Mouse (Mus musculus) fat pad, adult 2 months (tissue): ENCODE measurements at regions not wholly inside any gene's neighbourhood (a gene's known extent, or its start where the extent isn't known, plus 50 kb on each side); places are given as distances from the start of the nearest gene placed in this dataset.

Experiments used
- DNase-seq: peaks from one replicate; pipeline ENCODE4 v3.0.0-alpha.2; 2011; ENCODE audit warnings: low read depth, low spot score; ENCODE audit errors: extremely low read depth

DNA sequence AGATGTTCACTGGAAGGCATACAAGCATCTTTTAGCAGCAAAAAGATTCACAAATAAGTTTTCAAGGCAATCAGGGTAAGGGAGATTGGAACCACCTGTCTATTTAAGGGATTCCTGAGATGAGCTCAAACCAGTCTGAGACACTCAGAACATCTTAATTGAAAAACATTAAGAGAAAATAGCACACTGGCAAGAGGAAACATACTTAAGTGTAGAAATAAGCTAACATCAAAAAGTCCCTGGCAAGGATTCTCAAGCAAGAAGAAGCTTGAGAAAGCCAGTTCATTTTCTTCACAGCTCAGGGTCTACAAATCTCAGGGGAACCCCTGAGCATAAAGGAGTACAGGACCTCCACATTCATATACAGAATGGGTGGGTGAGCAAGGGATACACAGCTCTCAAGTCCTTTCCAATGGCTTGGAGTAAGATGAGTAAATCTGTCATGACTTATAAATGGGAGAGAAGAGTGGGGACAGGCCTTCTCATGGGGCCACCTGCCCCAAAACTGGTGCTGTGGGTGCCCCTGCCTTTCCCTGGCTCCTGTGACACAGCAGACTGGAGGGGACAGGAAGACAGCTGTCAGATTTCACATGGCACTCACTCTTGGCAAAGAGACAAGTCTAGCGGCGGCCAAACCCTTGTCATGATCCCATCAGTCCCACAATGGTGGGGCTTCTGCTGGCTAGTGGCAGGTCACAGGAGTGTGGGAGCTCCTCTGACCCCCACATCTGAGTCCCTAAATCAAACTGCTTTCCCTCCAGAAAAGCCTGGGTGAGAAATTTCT is 436.6 kb downstream of the Meis1 start:
- no peak for DNase-seq

DNA sequence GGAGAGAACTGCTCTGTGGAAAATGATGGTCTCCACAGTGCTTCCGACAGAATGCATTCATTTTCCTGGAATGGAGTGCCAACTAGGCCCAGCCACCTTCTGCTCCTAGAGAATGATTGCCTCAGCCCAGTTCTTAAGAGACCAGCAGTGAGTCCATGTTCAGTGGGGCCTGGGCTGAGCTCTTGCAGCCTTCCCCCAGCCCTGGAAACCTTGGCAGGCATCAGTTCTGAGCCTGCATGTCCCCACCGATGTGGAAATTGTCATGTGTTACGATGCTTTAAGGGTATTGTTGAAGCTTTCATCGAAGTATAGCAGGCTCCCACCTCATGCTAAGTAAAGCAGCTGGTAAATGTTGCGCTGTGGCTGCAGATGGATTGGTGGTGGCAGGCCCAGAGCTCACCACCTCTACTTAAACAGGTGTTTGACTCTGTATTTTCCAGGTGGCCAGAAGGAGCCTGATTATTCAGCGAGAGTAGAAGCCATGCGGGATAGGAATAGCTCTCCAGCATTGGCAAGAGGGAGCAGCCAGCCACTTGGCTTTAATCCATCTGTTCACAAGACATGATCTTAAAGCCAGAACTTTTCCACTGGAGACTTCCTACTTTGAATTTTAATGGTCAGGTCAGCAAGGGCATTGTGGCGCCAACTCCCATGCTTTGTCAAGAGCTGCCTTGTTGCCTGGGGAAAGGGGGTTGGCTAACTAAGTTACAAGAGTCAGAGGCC is 437.5 kb downstream of the Meis1 start:
- no peak for DNase-seq

DNA sequence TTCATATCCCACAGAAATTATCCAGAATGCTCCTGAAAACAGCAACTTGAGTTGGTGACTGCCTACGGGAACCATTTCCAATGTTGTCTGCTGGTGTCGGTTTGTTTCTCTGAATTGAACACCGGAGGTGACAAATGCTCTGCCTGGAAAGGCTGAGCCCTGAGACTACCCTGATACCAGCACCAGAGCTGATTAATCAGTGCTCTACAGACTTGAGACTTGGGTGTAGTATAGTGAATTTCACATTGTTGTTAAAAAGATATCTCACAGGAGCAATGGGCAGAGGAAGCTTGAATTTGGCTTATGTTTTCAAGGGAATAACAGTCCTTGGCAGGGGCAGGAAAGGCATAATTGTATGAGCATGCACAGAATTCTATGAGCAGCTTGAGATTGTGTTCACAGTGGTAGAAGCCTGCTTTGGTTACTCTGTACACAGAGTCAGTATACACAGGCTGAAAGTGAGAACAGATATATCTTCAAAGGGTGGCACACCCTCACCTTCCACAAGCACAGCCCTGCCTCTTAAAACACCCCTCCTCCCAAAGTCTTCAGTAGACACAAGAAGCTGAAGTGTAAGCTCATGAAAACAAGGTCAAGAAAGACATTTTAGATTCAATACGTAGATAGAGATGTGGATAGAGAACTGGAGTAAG is 447.1 kb downstream of the Meis1 start:
- DNase-seq: no peak

DNA sequence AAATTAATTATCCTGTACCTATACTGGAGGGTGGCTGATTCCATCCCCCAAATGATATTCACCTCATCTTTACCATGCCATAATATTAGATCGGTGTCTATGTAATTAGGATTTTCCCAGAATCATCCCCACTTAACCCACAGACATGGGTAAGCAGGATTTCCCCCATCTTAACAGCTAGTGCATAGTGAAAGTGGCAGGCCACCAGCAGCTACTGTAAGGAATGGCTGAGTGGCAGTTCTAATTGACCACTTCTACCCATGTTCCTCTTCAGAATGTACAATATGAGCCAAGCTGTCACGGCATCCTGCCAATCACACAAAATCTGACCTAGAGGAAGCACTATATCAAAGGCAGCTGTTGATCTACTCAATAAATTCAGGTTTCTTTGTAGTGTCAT is 455.8 kb downstream of the Meis1 start:
- DNase-seq: no peak

DNA sequence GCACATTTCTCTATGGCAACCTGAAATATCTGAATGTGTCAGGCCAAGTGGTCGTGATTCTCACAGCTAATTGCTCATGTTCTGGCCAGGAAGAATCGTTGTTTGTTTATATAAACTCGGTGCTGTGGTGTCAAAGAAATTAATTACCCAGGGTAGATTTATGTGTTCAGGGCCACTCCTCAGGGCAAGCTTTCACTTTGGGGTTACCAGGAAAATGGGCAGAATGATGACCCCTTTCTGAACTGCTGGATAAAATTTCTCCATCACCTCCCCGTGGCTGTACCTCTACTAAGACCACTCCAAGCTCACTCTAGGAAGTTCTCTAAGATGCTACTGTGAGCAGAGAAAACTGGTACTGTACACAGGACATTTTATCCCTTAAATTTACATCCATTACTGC is 460.1 kb downstream of the Meis1 start:
- DNase-seq: no peak

DNA sequence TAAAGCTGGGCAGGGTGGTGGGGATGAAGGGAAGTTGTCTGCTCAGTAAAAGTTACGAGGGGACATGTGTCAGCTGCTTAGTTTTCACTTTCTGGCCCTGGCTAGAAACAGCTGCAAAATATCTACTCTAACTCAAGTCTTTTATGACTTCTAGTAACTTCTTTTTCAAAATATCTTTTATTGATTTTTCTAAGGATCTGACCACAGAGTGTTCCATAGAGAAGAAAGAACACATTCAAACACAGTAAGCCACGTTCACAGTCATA is 483.3 kb downstream of the Meis1 start:
- no peak for DNase-seq

DNA sequence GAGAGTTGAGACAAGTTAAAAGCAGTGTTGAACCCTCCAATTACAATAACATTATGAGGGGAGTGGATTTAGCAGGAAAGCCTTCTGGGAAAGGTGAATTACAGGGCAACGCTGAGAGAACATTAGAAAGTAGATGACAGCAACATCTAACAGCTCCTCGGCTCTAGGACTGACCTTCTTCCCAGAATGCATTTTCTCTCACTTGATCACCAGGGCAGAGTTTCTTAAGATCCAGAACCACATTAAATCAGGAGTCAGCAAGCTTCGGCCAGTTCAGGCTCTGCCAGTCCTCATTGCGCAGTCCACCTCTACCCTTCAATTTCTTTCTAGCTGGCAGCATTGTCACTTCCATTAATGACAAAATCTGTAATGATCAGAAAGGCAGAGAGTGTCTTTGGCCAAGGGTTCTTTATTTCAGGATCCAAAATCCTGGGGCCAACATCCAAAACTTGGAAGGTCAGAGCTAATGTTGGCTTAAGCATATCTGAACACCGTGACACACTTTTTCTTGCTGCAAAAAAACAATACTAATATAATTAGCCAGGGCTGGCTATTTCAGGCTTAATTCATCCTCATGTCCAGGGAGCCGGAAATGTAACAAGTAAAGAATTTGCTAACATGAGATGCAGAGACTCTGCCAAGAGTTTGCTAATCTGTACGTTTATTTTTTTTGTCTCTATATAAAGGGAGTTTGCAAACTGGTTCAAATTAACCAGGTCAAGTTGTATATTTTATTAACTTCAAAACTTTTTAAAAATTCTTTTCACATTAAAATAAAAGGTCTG is 483.8 kb downstream of the Meis1 start:
- DNase-seq: peak; percentile 16

DNA sequence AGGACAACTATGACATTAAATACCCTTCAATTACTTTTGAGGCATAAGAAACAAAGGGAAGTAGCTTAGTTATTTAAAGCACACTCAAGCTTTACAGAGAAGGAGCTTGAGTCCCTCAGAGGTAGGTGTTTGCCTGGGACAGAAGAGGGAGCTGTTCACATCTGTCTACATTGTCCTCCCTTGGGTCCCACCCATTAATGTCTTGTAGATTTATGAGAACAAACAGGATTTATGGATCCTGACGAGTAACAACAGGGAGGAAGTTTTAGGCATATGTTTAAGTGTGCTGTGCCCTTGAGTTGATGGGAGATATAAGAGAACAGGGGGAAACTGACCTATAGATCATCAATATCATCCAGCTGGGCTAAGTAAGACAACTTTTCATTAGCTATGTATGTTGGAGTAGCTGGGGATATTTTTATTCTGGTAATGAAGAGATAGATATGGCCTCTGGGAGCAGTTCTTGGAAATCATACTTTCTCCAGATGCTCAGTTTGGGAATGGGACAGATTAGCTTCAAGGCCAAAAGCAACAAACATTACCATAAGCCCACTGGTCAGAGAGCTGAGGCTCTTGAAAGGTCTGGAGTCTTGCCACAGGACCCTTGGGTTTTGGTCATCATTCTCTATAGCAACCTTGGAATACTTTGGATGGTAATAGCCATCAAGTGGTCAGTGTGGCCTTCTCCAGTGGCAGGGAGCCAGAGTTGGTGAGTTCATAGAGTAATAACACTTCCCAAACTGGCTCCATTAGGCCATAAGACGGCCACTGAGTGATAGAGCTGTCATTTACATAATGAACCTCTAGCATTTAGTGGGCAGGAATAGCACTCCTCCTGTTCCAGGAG is 487.3 kb downstream of the Meis1 start:
- DNase-seq: no peak

DNA sequence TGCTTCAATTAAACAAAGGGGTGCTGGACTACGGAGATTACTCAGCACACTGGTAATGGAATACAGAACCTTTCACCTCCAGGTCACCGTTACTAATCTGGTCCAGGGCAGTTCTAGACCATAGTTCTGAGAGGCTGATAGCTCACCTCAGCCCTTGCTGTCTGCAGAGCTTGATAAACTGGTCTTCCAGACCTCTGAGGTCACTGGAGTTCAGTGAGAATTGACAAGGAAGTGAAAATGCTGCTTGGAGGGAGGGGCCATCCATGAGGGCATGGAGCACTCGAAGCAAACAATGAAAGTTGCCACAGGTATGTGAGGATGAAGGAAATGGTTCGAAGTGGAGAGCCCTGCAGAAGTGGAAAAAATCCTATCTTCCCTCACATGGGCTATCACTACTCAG is 490.2 kb downstream of the Meis1 start:
- no peak for DNase-seq

DNA sequence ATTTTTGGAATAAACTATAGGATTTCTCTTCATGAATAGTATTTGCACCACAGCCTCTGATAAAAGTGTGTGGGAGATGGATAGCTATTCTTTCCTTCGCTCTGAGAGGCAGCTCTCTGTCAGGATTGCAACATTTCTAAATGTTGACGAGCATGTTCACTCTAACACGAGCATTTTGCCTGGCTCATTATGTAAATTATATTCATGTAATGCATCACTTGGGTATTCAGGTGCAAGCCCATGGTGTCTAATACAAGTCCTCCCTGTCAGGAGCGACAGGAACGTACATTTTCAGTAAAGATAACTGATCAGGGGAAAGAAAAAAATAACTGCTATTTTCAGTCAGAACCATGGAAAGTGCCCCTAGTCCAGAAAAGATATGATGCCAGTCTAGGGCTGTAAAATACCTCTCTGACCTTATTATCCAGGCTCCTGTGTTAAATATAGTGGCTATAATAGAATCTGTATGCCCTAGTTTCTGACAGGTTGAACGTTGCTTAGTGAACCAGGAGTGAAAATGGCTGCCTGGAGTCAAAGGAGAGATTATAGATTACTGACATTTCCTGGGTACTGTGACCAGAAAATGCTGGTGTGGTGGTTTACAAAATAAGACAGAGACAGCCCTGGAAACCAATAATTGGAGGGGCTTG is 523.6 kb downstream of the Meis1 start:
- DNase-seq: no peak

DNA sequence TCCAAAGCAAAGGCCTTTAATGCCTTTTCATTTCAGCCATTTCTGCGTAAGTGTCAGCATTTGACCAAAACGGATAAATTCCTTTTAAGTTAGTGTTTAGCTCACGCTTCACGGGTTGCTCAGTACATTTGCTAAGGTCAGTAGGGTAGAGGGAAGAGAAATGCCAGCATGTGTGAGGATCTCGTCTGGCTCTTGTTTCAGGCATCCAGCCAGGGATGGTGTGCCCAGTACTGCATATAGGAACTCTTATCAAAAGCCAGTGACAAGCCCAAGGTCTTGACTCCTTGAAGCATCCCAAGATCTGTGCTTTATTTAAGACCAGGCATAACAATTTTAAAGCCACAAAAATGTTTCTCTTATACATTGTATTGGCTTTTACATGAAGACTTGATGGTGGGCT is 524.8 kb downstream of the Meis1 start:
- no peak for DNase-seq

DNA sequence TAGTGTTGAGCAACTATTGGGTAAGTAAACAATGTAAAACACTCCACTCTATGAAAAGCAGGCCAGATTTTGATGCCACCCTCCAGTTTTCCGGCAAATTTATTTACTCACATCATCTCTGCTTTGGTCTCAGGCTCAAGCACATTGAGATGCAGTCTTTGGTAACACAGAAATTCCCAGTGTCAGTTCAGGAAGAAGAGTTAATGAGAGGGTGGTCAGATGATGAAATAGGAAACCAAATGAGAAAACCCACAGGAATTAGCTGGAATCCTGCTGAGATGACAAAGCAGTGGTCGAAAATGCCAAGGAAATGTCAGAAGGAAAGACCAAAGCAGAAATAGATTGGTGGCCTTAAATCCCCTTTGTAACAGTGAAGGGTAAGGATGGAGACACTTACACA is 525.7 kb downstream of the Meis1 start:
- DNase-seq: no peak

DNA sequence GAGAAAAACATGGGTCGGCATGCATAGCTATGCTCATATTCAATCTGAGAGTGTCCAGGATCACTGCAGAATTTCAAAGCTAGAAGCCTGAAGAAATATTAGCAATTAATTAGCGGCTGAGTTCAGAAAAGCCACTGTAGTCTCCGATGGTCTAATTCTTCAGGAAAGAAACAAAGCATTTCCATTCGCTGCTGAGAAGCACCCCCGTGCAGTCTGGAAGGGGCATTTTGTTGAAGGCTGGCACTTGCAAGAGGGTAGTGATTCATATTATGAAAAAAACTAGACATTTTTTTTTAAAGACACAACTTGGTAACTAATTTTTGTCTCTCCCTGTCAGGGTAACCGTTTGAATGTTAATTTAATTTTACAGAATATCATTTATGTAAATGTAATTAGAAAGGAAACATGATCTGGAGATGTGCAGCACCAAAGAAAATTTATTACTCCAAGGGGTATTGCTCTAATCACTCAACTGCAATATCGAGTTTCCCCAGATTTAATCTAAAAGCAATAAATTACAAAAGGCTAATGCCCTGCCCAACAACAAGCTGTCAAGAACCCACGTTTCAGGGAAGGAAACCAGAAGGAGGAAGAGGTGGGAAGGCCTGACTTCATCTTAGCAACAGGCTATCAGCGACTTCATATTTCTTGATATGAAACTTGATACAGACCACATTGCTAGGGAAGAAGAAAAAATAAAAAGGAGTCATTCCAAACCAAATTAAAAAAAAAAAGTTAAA is 529.1 kb downstream of the Meis1 start:
- no peak for DNase-seq

DNA sequence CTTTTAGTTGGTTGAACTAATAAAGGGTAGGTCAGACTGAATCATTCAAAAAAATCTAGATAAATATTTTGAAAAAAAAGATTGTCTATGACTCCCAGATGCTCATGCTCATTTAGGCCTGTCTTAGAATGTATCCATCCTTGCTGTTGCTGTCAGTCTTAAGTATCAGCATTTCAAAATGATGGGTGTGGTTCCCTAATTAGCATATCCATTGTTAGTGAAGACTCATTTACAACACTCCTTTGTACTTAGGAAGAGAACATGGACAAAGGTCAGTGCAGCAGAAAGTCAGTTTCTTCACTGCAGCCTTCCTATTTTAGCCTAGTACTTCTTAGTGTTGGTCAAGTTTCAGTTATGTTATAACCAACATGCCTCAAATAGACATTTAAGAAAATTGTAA is 525.2 kb upstream of the Etaa1 start:
- no peak for DNase-seq

DNA sequence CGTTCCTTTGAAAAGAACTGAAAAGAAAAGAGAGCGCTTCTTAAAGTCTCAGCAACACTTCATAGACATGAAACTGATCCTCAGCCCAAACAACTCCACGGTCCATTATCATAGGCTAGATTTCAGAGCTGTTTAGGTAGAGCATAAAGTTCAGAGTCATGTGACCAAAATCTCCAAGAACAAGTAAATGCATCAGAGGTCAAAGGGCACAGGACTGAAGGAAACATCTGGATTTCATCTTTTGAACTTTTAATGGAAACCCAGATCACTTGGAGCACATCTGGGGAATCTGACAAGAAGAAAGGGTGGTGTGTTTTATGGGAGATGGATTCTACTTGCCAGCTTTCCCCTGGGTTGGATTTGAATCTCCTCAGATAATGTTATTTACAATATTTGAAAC is 497.6 kb upstream of the Etaa1 start:
- no peak for DNase-seq

DNA sequence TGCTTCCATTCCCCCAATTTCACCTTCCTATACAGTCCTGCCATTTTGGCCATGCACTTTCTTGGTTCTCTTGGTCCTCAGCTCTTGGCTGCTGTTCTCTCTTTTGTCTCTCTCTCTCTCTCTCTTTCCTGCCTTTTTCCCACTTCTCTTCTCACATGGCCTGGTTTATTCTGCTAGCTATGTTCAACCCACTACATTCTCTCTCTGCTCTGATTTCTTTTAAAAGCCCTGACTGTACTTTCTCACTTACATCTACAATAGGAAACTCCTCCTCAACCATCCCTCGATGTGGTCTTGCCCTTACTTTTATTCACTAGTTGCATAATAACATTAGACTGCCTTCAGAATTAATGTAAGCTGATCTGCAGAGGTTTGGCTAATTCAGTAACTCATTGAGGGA is 495.2 kb upstream of the Etaa1 start:
- DNase-seq: no peak

DNA sequence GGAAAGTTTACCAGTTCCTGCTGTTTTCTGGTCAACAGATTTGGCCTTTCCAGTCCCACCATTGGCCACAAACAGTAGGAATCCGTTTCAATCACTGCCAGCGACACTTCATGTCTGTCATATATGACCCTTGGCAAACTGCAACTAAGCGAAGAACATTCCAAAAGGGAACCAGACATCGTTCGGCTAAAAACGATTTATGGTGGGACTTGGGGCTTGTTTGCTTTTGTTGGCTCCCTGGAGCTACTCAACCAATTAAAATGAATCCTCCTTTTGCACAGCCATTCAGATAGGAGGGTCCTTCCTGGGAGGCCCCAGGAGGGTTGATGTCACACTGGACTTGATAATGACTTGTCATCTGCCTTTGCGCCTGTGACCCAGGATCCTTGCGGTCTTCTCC is 490.9 kb upstream of the Etaa1 start:
- DNase-seq: no peak

DNA sequence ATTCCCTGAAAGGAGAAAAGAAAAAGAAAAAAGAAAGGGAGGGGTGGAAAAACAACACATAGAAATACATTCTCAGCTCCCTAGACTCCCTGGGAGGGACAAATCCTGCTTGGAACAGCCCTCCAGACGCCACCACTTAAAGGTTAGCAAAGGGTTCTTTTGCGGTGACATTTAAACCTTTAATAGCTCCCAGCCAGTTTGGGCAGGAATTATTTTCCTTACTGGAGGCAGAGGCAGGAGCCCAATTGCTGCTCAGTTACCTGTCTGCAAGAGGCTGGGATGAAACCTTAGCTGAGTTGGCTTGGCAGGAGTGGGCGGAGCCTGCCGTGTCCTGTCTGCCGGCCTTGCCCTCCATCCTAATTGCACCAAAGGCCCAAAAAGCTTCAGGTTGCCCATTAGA is 490.4 kb upstream of the Etaa1 start:
- DNase-seq: no peak

DNA sequence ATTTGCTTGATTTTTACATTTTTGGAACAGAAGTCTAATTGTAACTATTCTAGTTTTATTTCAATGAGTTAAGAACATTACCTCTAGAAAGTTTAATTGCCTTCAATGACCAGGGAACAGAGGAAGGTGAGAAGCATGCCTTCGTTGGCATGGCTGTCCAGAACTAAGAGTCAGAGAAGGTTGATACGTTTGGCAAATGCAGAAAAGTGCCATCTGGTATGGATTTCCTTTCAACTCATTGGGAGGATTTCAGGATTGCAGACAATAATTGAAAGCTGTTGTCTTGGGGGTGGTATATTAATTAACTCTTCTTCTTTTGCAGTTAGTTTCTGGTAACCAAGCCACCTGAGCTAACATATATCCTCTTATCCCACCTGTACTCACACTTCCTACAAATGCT is 489.5 kb upstream of the Etaa1 start:
- DNase-seq: no peak
